Mouse (Mus musculus) forebrain, postnatal 0 days (tissue): ENCODE results near the gene Gm10563. TPM values are rescaled to one million over a fixed set of nuclear protein-coding genes. Genes with fewer than 3 reads are reported as not detected.

Experiments used
- ATAC-seq: fragments of 200-750 bp; cut with Nextera tagmentation; 2 replicates; pipeline ENCODE4 v1.8.0; 2017; ENCODE audit warnings: mild to moderate bottlenecking, moderate library complexity
- DNase-seq: peaks from one replicate; pipeline ENCODE4 v3.0.0-alpha.2; 2015
- H3K27ac ChIP-seq: fragments of 300-500 bp; sonication (generic); 2 replicates; pipeline ENCODE4 v1.5.1; 2014; ENCODE audit warnings: low read depth, mild to moderate bottlenecking, antibody characterized with exemption, low read length, moderate library complexity, mixed read lengths
- H3K27me3 ChIP-seq: fragments of 300-500 bp; sonication (generic); 2 replicates; pipeline ENCODE4 v1.6.1; 2014; ENCODE audit warnings: mild to moderate bottlenecking, low read length, mixed read lengths; ENCODE audit not compliant: insufficient read depth
- H3K36me3 ChIP-seq: fragments of 300-500 bp; sonication (generic); 2 replicates; pipeline ENCODE4 v1.6.1; 2014; ENCODE audit warnings: mild to moderate bottlenecking, moderate library complexity; ENCODE audit not compliant: insufficient read depth
- H3K4me1 ChIP-seq: fragments of 300-500 bp; sonication (generic); 2 replicates; pipeline ENCODE4 v1.6.1; 2014; ENCODE audit warnings: antibody characterized with exemption; ENCODE audit not compliant: insufficient read depth
- H3K4me2 ChIP-seq: fragments of 300-500 bp; sonication (generic); 2 replicates; pipeline ENCODE4 v1.6.1; 2014; ENCODE audit warnings: low read depth, mild to moderate bottlenecking, moderate library complexity
- H3K4me3 ChIP-seq: fragments of 300-500 bp; sonication (generic); 2 replicates; pipeline ENCODE4 v1.5.1; 2014; ENCODE audit warnings: low read depth, low read length, mixed read lengths
- H3K9ac ChIP-seq: fragments of 300-500 bp; sonication (generic); 2 replicates; pipeline ENCODE4 v1.6.1; 2014; ENCODE audit warnings: mild to moderate bottlenecking
- H3K9me3 ChIP-seq: fragments of 300-500 bp; sonication (generic); 2 replicates; pipeline ENCODE4 v1.6.1; 2016; ENCODE audit warnings: low read length
- CTCF ChIP-seq: sonication (generic); IDR thresholded peaks from 2 replicates; pipeline ENCODE4 v1.5.1; 2016; ENCODE audit warnings: antibody characterized with exemption, control low read depth, low read depth
- WGBS: fragments of 180-500 bp; shearing (Covaris S2); extraction: QIAGEN DNeasy Blood & Tissue Kit; methylation state at CpG from one replicate; pipeline ENCODE4 v1.1.7; 2014; 5-methylcytosine and 5-hydroxymethylcytosine counted together
- polyA plus RNA-seq: library from polyadenylated mRNA; unstranded; fragments of >200 nt; fragmentation: Nextera tagmentation; extraction: Ambion mirVana; gene quantifications from 2 replicates; pipeline ENCODE4 v1.2.1, GENCODE M21; 2015
- total RNA-seq: library from RNA; depleted of rRNA; stranded (reverse); fragments of >200 nt; gene quantifications from 2 replicates; pipeline ENCODE4 v1.2.3, GENCODE M21; 2014

The Gm10563 gene
- total and polyA plus RNA-seq, 2 experiments from 2014 or later: not detected

DNA sequence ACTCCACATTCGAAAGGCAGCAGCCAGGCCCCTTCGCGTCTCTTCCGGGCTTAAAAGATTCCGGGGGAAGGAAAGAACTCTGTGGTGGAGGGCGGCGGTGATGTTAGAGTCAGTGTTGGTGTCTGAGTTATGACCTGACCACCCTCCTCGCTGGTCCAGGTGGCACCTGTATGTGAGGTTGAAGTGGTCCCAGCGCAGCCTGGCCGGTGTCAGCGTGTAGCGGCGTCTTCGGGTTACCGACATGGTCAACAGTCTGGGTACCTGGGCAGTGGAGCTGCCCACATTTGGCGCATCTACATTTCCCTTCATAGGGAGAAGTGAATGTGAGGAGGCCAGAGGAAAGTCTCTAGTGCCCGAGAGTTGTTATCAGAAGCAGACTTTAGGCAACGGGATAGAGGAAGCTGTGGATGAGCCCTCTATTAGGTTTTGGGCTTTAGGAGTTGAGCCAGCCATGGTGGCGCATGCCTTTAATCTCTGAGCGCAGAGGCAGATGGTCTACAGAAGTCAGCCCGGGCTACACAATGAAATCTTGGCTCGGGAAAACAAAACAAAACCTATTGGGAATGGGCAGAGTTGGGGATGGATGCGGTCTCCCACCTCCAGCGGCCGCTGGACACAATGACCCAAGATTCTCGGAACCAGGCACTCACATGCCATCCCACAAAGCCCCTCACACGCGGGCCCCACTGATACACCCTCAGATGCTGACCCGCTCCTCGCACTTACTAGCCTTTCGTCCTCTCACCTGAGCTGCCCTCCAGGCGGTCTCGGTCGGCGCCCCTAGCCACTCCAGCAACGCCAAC lies 7.3 kb upstream of the Gm10563 start:
- Histone ChIP-seq H3K9me3 (no peaks in the 10 kb centered on the region), H3K4me3 (peak overlapping the region; percentile 27), H3K4me1 (peaks cover 11% of the 10 kb centered on the region), H3K4me2 (peak overlapping the region; percentile 56), H3K27ac (no peak overlapping the region), H3K27me3 (peaks cover 37% of the 10 kb centered on the region), H3K9ac (peak overlapping the region; percentile 14; the same call in 1 of the 2 replicates), H3K36me3 (peaks cover 71% of the 10 kb centered on the region)
- WGBS: 25% methylated on average over 36 of the region's 36 CpGs
- no peak for ATAC-seq
- no peak for TF ChIP-seq CTCF
- DNase-seq: peak; percentile 16

DNA sequence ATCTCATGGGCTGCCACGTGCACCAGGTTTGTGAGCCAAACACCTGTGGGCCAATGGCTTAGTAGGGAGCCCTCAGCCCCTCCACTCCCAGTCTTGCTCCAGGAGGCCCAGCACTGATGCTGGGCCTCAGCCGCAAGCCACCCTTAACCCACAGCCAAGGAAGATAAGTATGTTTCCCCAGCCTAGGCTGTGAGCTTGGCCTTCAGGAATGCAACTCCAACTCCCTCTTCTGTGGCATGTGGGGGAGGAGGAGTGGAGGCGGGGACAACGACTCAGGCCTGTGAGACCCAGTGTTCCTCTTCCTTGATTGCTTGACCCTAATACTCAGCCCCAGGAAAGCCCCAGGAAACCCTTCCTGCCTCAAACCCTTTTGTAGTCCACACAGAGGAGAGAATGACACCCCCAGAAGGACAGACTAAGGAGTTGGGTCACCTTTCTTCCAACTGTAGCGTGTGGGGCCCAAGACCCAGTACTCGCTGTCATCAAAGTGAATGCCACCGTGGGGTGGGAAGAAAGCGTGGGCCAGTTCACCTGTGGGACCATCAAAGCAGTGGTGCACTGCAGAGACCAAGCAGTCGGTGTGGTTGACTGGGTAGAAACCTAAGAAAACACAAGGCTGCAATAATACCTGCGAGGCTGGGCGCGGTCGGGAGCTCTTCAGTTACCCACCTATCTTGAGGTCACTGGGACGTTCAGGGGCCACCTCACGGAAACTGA lies 6.5 kb upstream of the Gm10563 start:
- H3K4me2 ChIP-seq: no peak overlapping the region
- H3K4me3 ChIP-seq: no peak overlapping the region
- ATAC-seq: no peak
- DNase-seq: no peak
- no peaks in the 10 kb centered on the region for H3K9me3 ChIP-seq
- no peak overlapping the region for H3K9ac ChIP-seq
- no peak for TF ChIP-seq CTCF
- peaks cover 37% of the 10 kb centered on the region for H3K27me3 ChIP-seq
- peaks cover 11% of the 10 kb centered on the region for H3K4me1 ChIP-seq
- no peak overlapping the region for H3K27ac ChIP-seq
- peaks cover 72% of the 10 kb centered on the region for H3K36me3 ChIP-seq
- 69% methylated on average over 15 of the region's 15 CpGs for WGBS

DNA sequence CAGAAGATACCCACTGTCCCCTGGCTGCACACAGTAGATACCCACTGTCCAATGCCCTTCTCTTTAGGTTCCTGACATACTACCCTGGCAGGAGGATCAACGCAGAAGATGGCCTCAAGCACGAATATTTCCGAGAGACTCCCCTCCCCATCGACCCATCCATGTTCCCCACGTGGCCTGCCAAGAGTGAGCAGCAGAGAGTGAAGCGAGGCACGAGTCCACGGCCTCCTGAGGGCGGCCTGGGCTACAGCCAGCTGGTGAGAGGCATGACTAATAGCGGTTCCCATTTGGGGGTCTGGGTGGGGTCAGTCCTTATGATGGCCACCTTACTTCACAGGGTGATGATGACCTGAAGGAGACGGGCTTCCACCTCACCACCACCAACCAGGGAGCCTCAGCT lies 4.1 kb upstream of the Gm10563 start:
- DNase-seq (no peak), ATAC-seq (no peak)
- WGBS: 89% methylated on average over 11 of the region's 11 CpGs
- Histone ChIP-seq H3K4me1 (peaks cover 7% of the 10 kb centered on the region), H3K9ac (no peak overlapping the region), H3K9me3 (no peaks in the 10 kb centered on the region), H3K4me3 (no peak overlapping the region), H3K27me3 (peaks cover 19% of the 10 kb centered on the region), H3K27ac (no peak overlapping the region), H3K36me3 (peaks cover 62% of the 10 kb centered on the region), H3K4me2 (no peak overlapping the region)
- no peak for TF ChIP-seq CTCF

DNA sequence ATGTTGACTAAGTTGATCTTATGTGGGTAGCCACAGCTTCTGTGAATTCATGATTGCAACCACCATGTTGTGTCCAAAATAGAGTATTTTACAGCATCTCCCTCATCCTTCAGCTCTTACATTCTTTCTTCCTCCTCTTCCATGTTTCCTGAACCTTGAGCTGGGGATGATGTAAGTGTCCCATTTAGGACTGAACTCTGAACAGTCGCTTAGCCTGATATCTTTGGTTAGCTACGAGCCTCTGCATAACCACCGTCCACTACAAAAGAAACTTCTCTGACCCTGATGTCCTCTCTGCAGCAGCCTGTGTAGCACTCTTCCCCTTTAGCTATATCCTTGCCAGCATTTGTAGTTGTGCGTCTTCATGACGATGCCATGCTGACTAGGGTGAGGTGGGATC lies 513 bp upstream of the Gm10563 start:
- no peak for DNase-seq
- no peaks in the 10 kb centered on the region for H3K9me3 ChIP-seq
- TF ChIP-seq CTCF: no peak
- no peak overlapping the region for H3K27ac ChIP-seq
- H3K36me3 ChIP-seq: peaks cover 82% of the 10 kb centered on the region
- ATAC-seq: no peak
- H3K4me3 ChIP-seq: no peak overlapping the region
- H3K4me2 ChIP-seq: no peak overlapping the region
- no peaks in the 10 kb centered on the region for H3K4me1 ChIP-seq
- no peaks in the 10 kb centered on the region for H3K27me3 ChIP-seq
- WGBS: 93% methylated on average over 5 of the region's 5 CpGs
- H3K9ac ChIP-seq: no peak overlapping the region

DNA sequence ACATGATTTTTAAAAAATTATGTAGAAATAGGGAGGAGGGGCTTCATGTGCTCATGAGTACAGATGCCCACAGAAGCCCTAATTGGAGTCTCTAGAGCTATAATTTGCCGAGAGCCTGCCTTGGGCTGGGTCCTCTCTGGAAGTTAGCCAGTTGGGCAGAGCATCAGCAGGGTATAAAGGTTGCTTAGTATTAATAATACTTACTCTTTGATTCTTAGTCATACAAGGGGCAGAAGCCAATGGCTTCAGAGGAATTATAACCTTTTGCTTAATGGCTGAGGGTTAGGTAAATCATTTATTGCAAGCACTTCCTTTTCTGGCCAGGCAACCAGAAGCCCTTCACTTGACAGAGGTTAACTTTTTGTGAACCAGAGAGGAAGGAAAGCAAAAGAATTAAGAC lies 1.7 kb downstream of the Gm10563 start:
- Histone ChIP-seq H3K27me3 (no peaks in the 10 kb centered on the region), H3K9ac (no peak overlapping the region), H3K4me1 (no peaks in the 10 kb centered on the region), H3K27ac (no peak overlapping the region), H3K4me2 (no peak overlapping the region), H3K9me3 (no peaks in the 10 kb centered on the region), H3K4me3 (no peak overlapping the region), H3K36me3 (peaks cover 77% of the 10 kb centered on the region)
- no peak for TF ChIP-seq CTCF
- ATAC-seq: no peak
- DNase-seq: no peak
- 85% methylated on average over 1 of the region's 1 CpGs for WGBS

DNA sequence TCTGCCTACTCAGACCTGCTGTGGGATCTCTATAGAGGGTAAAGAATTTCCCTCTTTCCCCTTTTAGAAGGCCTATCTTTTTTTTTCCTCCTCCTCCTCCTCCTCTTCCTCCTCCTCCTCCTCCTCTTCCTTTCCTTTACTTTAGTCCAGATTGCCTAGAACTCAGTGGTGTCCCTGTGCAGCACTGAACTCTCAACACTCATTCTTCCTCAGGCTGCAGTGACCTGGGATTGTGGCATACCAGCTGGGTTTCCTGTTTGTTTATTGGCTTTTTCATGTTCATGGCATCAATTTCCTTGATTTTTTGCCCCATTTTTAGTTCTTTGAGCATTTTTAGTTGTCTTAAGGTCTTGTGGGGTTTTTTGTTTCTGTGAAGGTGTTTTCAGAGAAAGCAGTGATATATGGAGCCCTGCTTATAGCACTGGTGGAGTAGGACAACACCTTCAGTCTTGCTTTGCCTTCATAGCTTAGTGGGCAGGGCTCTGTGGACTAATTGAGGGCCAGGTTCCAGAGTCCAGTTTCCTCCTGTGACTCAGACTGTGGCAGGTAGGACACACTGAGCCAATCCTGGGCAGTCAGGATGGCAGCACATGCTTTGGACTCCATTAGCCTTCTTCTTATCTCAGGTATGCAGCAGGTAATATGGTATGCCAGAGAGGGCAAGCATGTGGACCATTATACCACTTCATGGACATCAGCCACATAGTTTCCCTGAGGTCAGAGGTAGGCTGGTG lies 9.3 kb downstream of the Gm10563 start:
- H3K9ac ChIP-seq: no peak overlapping the region
- DNase-seq (no peak), ATAC-seq (no peak)
- H3K36me3 ChIP-seq: peaks cover 85% of the 10 kb centered on the region
- TF ChIP-seq CTCF: no peak
- no peaks in the 10 kb centered on the region for H3K9me3 ChIP-seq
- no peak overlapping the region for H3K4me2 ChIP-seq
- no peaks in the 10 kb centered on the region for H3K27me3 ChIP-seq
- no peak overlapping the region for H3K4me3 ChIP-seq
- H3K27ac ChIP-seq: no peak overlapping the region
- no peaks in the 10 kb centered on the region for H3K4me1 ChIP-seq

DNA sequence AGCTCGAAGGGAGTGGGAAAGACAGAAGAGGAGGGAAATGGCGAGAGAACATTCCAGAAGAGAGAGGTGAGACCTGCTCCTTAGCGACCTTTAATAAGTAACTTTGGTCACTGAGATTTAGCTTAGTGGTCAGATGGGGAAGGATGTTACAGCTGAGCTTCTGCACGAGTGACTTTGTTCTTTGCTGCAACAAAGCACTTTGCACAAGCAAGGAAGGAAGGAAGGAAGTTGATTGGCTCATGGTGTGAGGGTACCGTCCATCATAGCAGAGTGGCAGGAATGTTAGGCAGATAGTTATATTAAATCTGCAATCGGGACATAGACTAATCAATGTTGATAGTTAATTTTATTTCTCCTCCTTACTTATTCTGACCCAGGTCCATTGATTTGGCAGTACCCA lies 14.9 kb downstream of the Gm10563 start:
- Histone ChIP-seq H3K4me3 (no peak overlapping the region), H3K9me3 (no peaks in the 10 kb centered on the region), H3K9ac (no peak overlapping the region), H3K36me3 (peaks cover 70% of the 10 kb centered on the region), H3K4me1 (no peaks in the 10 kb centered on the region), H3K27ac (no peak overlapping the region), H3K27me3 (no peaks in the 10 kb centered on the region), H3K4me2 (no peak overlapping the region)
- DNase-seq (no peak), ATAC-seq (no peak)
- 91% methylated on average over 6 of the region's 6 CpGs for WGBS
- TF ChIP-seq CTCF: no peak
